Mouse (Mus musculus) spleen, adult 18-20 months (tissue): ENCODE measurements around the gene Gm21721.
"Not testable (repeated sequence)": the region's sequence is repeated elsewhere in the genome, so short reads cannot be mapped to it uniquely, and the experiment has no call there.

ENCODE experiments used
- DNase-seq, 2 experiments: peaks; one replicate each; pipeline ENCODE4 v3.0.0; 2022; ENCODE audit warnings: mixed read lengths in 2 of 2

The Gm21721 gene

GRCm38 (mm10) chrY:9202090-9202489, at the start of gene Gm21721:
Gene Gm21721 (minus strand): TSS chrY:9202190.
- not testable (repeated sequence) for DNase-seq
